Comparison of ENCODE assay signal across 7 mouse cellular contexts in genomic region chr17:29660076-29660761, GRCm38 (mm10). TPM values are rescaled to one million over a fixed set of nuclear protein-coding genes. Genes with fewer than 3 reads are reported as not detected.
DNase-seq lines count a peak whose midpoint lies in the region; ATAC-seq and TF ChIP-seq lines count a peak whose summit lies in the region.

Cmtr1 (plus strand) TSS chr17:29660595.

- DNase-seq in adrenal gland, adult 8-10 months = peak; percentile 95
- DNase-seq in embryo, embryonic 9.5 days (ENCODE audit: extremely low spot score) = peak; percentile 97
- DNase-seq in gonadal fat pad, adult 2 months (ENCODE audit: low read depth) = no peak
- DNase-seq in left cerebral cortex, postnatal 4 days = peak; percentile 95

- H3K4me1 ChIP-seq in intestine, postnatal 0 days (replicated peaks; ENCODE audit: control insufficient read depth, insufficient read depth, low read length) = no peaks in the 10 kb centered on the region
- H3K4me1 ChIP-seq in midbrain, embryonic 12.5 days = peaks cover 11% of the 10 kb centered on the region
- H3K4me1 ChIP-seq in small intestine, adult 2 months (ENCODE audit: control insufficient read depth, insufficient read depth, insufficient read length, low read length) = no peaks in the 10 kb centered on the region

- TF ChIP-seq POLR2A in small intestine, adult 2 months (IDR thresholded peaks at IDR 0.05; ENCODE audit: low read depth, low read length) = peak; percentile 82

- H3K27ac ChIP-seq in intestine, postnatal 0 days (ENCODE audit: low read depth, low read length) = peak within 1 kb of the TSS; percentile 96
- peak within 1 kb of the TSS; percentile 90 for H3K27ac ChIP-seq in midbrain, embryonic 12.5 days (replicated peaks)
- peak within 1 kb of the TSS; percentile 87 for H3K27ac ChIP-seq in small intestine, adult 2 months (ENCODE audit: insufficient read depth, low read depth, low read length)

- peak within 1 kb of the TSS; percentile 96 for H3K4me3 ChIP-seq in intestine, postnatal 0 days (ENCODE audit: low read depth, low read length)
- H3K4me3 ChIP-seq in midbrain, embryonic 12.5 days = peak within 1 kb of the TSS; percentile 71
- H3K4me3 ChIP-seq in small intestine, adult 2 months (ENCODE audit: low read depth, low read length) = peak within 1 kb of the TSS; percentile 95

- TF ChIP-seq CTCF in intestine, postnatal 0 days (IDR thresholded peaks at IDR 0.05; ENCODE audit: low read depth) = no peak
- TF ChIP-seq CTCF in small intestine, adult 2 months (IDR thresholded peaks at IDR 0.05; ENCODE audit: extremely low read depth, insufficient read length, insufficient replicate concordance, low read depth, low read length) = no peak

- under 1% methylated on average over 33 of the region's 41 CpGs for WGBS in intestine, postnatal 0 days
- WGBS in midbrain, embryonic 12.5 days = 2% methylated on average over 41 of the region's 41 CpGs
- WGBS in small intestine, adult 2 months = under 1% methylated on average over 40 of the region's 41 CpGs

- intact Hi-C loops in left cerebral cortex, postnatal 4 days (cut with DNase I) = no loop called here

- H3K36me3 ChIP-seq in intestine, postnatal 0 days (ENCODE audit: control insufficient read depth, insufficient read depth) = peaks cover 15% of the 10 kb centered on the region
- peaks cover 13% of the 10 kb centered on the region for H3K36me3 ChIP-seq in midbrain, embryonic 12.5 days
- H3K36me3 ChIP-seq in small intestine, adult 2 months (ENCODE audit: control insufficient read depth, insufficient read depth, low read length) = peaks cover 10% of the 10 kb centered on the region

- H3K9me3 ChIP-seq in intestine, postnatal 0 days (ENCODE audit: control insufficient read depth) = no peaks in the 10 kb centered on the region
- no peaks in the 10 kb centered on the region for H3K9me3 ChIP-seq in midbrain, embryonic 12.5 days

- no peaks in the 10 kb centered on the region for H3K27me3 ChIP-seq in intestine, postnatal 0 days (replicated peaks; ENCODE audit: control insufficient read depth, insufficient read depth, low read length)
- no peaks in the 10 kb centered on the region for H3K27me3 ChIP-seq in midbrain, embryonic 12.5 days
- no peaks in the 10 kb centered on the region for H3K27me3 ChIP-seq in small intestine, adult 2 months (ENCODE audit: control insufficient read depth, insufficient read depth, low read length)

- ATAC-seq in intestine, postnatal 0 days = peak; percentile 97
- peak; percentile 96 for ATAC-seq in midbrain, embryonic 12.5 days (ENCODE audit: low FRiP score, low read depth)

- peak within 1 kb of the TSS; percentile 95 for H3K9ac ChIP-seq in intestine, postnatal 0 days (ENCODE audit: low read depth, low read length)
- H3K9ac ChIP-seq in midbrain, embryonic 12.5 days (replicated peaks) = peak within 1 kb of the TSS; percentile 96

- H3K4me2 ChIP-seq in intestine, postnatal 0 days (replicated peaks; ENCODE audit: low read depth) = peak within 1 kb of the TSS; percentile 79
- peak within 1 kb of the TSS; percentile 94 for H3K4me2 ChIP-seq in midbrain, embryonic 12.5 days (replicated peaks)

RNA-seq across cellular contexts. Expression of gene Cmtr1, which starts in this region (rescaled TPM):
- 100 to 1,000 TPM; 108 to 175 (median 150) TPM for total RNA-seq in adrenal gland, adult 8-10 months (2022)
- polyA plus RNA-seq in gonadal fat pad, adult 2 months (2012; rRNA removed) = 25.3 and 29.9 TPM in 2 replicates
- polyA plus RNA-seq in intestine, postnatal 0 days (2015; fragmentation: Nextera tagmentation; extraction: Ambion mirVana) = 68.9 and 70.4 TPM in 2 replicates
- total RNA-seq in left cerebral cortex, postnatal 4 days (2021) = 10 to 100 TPM; 81.9 to 85.9 TPM
- 162 TPM in 2 replicates for polyA plus RNA-seq in midbrain, embryonic 12.5 days (2016; fragmentation: Nextera tagmentation; extraction: Ambion mirVana)
- 8.1 and 11.7 TPM in 2 replicates for polyA plus RNA-seq in small intestine, adult 2 months (2012; rRNA removed)
